Mouse (Mus musculus): ENCODE measurements at regions not wholly inside any gene's neighbourhood (a gene's known extent, or its start where the extent isn't known, plus 50 kb on each side); places are given as distances from the start of the nearest gene placed in this dataset.

DNA sequence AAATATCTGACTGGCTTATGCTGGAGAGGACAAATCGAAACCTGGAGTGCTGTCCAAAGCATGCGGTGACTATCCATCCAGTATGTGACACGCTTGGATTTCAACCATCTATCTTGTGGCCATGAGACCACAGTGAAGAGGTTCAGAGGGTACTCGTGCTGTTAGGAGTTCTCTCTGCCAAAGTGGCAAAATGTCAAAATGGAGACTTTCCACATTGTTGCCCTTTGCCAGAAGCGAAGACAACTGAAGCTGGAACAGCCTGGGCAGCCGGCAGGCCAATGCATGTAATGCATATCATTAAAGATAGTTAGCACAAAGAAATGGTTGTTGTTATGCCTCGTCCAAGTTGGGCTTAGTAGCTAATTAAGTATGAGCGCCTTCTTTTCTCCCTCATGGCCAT, 118.0 kb upstream of the Map3k1 start:
- TF ChIP-seq POLR2A (IDR thresholded peaks at IDR 0.05; ENCODE audit: insufficient read depth, low read length): no peak
- no peak for TF ChIP-seq CTCF (IDR thresholded peaks at IDR 0.05; ENCODE audit: low read depth, low read length)
- no peak for TF ChIP-seq EP300 (IDR thresholded peaks at IDR 0.05; ENCODE audit: insufficient read depth, low read depth, low read length)

Data from ES-Bruce4 (cell line).